Mouse (Mus musculus): ENCODE results near the gene Rhd. TPM values are rescaled to one million over a fixed set of nuclear protein-coding genes. Genes with fewer than 3 reads are reported as not detected.

Rhd gene
- polyA plus RNA-seq, 1 experiment: 0.06 TPM

- Histone ChIP-seq H3K4me1 (ENCODE audit: control insufficient read depth, insufficient read depth, low read length) (no peaks in the 10 kb centered on the region; the same call in 1 of the 2 replicates), H3K4me3 (ENCODE audit: insufficient read depth, low read length) (no peak overlapping the region), H3K27ac (ENCODE audit: insufficient read depth, low read length) (no peak overlapping the region)
- no peak for TF ChIP-seq POLR2A (IDR thresholded peaks at IDR 0.05; ENCODE audit: extremely low read depth, insufficient read depth, low read length)
- no peak for TF ChIP-seq CTCF (IDR thresholded peaks at IDR 0.05; ENCODE audit: extremely low read depth, insufficient read depth, low read length)
Measured at GRCm38 (mm10) chr4:134840231-134840630, 24.1 kb upstream of the Rhd start.

GRCm38 (mm10) chr4:134843566-134843965, 20.8 kb upstream of the Rhd start:
- TF ChIP-seq CTCF (IDR thresholded peaks at IDR 0.05; ENCODE audit: extremely low read depth, insufficient read depth, low read length): no peak
- H3K4me3 ChIP-seq (ENCODE audit: insufficient read depth, low read length): no peak overlapping the region
- no peak overlapping the region; the same call in 1 of the 2 replicates for H3K27ac ChIP-seq (ENCODE audit: insufficient read depth, low read length)
- no peaks in the 10 kb centered on the region; the same call in 1 of the 2 replicates for H3K4me1 ChIP-seq (ENCODE audit: control insufficient read depth, insufficient read depth, low read length)

DNA sequence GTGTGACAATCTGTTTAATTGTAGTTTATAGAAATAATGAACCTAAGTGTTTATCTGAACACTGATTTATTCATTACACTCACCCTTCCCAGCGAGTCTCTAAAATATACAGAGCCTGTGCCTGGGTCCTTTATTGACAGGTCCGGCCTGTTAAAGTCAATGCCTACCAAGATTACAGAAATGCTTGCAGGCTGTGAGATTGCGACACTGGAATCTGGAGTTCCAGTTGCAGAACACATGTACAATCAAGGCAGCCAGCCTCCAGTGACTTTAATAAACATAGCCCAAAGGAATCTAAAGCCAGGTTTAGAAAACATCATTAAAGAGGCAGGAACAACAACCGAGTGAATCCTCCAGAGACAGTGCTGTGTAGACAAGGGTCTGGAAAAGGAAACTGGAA, 16.7 kb upstream of the Rhd start:
- H3K4me3 ChIP-seq (ENCODE audit: insufficient read depth, low read length): no peak overlapping the region
- TF ChIP-seq POLR2A (IDR thresholded peaks at IDR 0.05; ENCODE audit: extremely low read depth, insufficient read depth, low read length) (no peak), CTCF (IDR thresholded peaks at IDR 0.05; ENCODE audit: extremely low read depth, insufficient read depth, low read length) (no peak)
- peaks cover 2% of the 10 kb centered on the region; the same call in 1 of the 2 replicates for H3K4me1 ChIP-seq (ENCODE audit: control insufficient read depth, insufficient read depth, low read length)
- H3K27ac ChIP-seq (ENCODE audit: insufficient read depth, low read length): no peak overlapping the region

DNA sequence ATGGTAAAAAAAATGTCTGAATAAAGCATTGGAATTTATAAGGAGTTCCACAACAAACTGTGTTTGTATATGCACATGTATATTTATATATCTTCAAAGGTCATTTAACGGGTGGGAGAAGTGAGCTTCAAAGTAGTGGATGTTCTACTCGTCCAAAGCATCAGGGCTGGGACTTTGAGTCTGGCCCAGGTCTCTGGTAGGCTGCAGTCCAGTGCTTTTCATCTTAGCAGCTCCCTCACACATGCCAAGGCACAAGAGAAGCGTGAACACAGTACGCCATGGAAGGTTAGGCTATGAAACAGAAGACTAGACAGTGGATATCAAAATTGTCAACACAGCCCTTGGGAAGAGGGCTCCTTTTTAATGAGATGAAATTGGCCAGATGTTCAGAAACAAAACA, 13.8 kb upstream of the Rhd start:
- TF ChIP-seq CTCF (IDR thresholded peaks at IDR 0.05; ENCODE audit: extremely low read depth, insufficient read depth, low read length): no peak
- no peak overlapping the region for H3K27ac ChIP-seq (ENCODE audit: insufficient read depth, low read length)
- H3K4me1 ChIP-seq (ENCODE audit: control insufficient read depth, insufficient read depth, low read length): peaks cover 2% of the 10 kb centered on the region; the same call in 1 of the 2 replicates
- no peak overlapping the region for H3K4me3 ChIP-seq (ENCODE audit: insufficient read depth, low read length)

DNA sequence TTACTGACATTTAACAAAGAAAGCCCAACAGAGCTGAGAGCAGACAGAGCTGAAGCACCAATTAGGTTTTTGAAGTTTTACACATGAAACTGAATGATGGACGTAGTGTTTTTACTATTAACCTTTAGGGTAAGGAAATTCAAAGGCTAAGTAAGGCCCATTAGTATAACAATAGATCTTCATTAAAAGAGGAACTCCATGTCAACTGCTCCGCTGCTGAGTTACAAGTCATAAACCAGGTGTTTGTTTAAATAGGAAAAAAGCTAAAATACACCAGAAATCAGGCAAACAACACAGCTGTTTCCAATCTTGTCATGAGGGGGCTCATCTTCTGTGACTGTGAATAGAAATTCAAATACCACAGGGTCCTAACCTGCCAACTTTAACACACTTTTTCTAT, 13.1 kb upstream of the Rhd start:
- H3K4me1 ChIP-seq (ENCODE audit: control insufficient read depth, insufficient read depth, low read length): peaks cover 2% of the 10 kb centered on the region; the same call in 1 of the 2 replicates
- peak overlapping the region; percentile 46; the same call in 1 of the 2 replicates for H3K4me3 ChIP-seq (ENCODE audit: insufficient read depth, low read length)
- no peak for TF ChIP-seq CTCF (IDR thresholded peaks at IDR 0.05; ENCODE audit: extremely low read depth, insufficient read depth, low read length)
- no peak for TF ChIP-seq POLR2A (IDR thresholded peaks at IDR 0.05; ENCODE audit: extremely low read depth, insufficient read depth, low read length)
- no peak overlapping the region for H3K27ac ChIP-seq (ENCODE audit: insufficient read depth, low read length)

DNA sequence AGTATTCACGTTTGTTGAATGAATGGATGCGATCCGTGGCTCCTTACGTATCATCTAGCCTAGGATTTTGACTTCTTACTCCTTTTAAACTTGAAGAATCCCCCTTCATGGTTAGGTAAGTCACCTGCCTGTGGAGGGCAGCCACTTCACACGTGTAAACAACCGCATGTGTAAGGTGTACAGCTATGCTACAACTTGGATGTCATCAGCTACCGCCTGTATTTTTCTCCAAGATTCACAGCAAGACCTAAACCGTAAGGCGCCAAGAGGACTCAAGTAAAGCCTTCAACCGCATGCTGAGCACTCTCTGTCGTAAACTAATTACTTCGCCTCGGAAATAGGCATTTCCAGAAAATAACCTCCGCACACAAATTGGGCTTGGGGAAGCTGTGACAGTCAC, 12.5 kb upstream of the Rhd start:
- peaks cover 2% of the 10 kb centered on the region; the same call in 1 of the 2 replicates for H3K4me1 ChIP-seq (ENCODE audit: control insufficient read depth, insufficient read depth, low read length)
- H3K4me3 ChIP-seq (ENCODE audit: insufficient read depth, low read length): peak overlapping the region; percentile 46
- no peak overlapping the region for H3K27ac ChIP-seq (ENCODE audit: insufficient read depth, low read length)
- no peak for TF ChIP-seq CTCF (IDR thresholded peaks at IDR 0.05; ENCODE audit: extremely low read depth, insufficient read depth, low read length)
- TF ChIP-seq POLR2A (IDR thresholded peaks at IDR 0.05; ENCODE audit: extremely low read depth, insufficient read depth, low read length): no peak

DNA sequence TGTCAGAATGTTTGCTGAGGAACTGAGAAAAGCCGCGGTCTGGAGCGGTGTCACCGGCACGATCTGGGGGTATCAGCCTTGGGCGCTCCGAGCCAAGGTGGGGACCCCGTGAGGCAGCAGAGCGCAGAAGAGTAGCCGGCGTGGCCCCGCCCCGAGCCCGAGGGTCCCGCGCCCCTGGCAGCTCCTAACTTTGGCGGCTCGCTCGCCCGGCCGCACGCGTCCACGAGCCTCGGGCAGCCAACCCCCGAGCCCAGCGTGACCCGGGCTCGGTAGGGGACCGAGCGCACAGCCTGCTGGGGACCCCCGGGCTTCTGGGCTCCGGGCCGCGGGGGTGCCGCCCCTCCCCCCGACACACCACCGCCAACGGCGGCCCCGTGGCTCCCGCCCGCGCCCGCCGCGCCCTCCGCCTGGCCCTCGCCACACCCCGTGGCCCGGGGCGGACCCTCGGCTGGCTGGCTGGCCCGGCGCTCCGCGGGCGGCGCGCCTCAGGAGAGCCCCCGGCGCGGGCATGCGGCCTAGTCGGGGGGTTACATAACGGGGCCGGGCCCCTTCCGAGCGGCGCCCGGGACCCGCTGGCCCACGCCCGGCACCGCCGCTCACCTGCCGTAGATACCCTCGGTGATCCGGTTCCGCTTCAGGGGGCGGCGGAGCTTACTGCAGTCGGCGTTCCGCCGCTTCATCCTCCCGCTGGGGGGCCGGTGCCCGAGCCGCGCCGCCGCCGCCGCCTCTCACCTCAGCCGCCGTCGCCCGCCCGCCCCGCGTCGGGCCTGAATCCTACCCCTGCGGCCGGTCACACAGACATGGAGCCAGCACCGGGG, 11.7 kb upstream of the Rhd start:
- Histone ChIP-seq H3K4me3 (ENCODE audit: insufficient read depth, low read length) (peak overlapping the region; percentile 46), H3K27ac (ENCODE audit: insufficient read depth, low read length) (peak overlapping the region; percentile 98), H3K4me1 (ENCODE audit: control insufficient read depth, insufficient read depth, low read length) (peaks cover 2% of the 10 kb centered on the region; the same call in 1 of the 2 replicates)
- no peak for TF ChIP-seq CTCF (IDR thresholded peaks at IDR 0.05; ENCODE audit: extremely low read depth, insufficient read depth, low read length)

DNA sequence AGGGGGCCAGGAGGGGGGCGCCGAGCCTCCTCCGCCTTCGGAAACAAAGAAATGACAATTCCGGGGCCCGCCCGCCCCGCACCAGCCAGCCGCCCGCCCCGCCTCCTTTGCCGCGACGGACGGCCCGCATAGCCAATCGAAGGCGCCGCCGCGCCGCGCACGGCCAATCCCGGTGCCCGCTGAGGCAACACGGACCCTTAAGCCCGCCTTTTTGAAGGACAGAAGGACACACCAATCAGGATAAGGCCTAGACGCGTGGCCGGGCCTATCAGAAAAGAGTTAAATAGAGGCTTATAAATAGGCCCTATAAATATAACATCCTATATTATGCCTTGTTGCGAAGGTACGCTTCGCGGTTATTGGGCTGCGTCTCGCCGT, 11.1 kb upstream of the Rhd start, which contains the start of gene Maco1:
Maco1 (minus strand) TSS at position 87 of the 378 bp plus-strand sequence.
- TF ChIP-seq CTCF (IDR thresholded peaks at IDR 0.05; ENCODE audit: extremely low read depth, insufficient read depth, low read length) (no peak), POLR2A (IDR thresholded peaks at IDR 0.05; ENCODE audit: extremely low read depth, insufficient read depth, low read length) (no peak)
- peak within 1 kb of the TSS; percentile 46 for H3K4me3 ChIP-seq (ENCODE audit: insufficient read depth, low read length)
- H3K27ac ChIP-seq (ENCODE audit: insufficient read depth, low read length): peak within 1 kb of the TSS; percentile 98
- H3K4me1 ChIP-seq (ENCODE audit: control insufficient read depth, insufficient read depth, low read length): peaks cover 2% of the 10 kb centered on the region; the same call in 1 of the 2 replicates

- Histone ChIP-seq H3K4me1 (ENCODE audit: control insufficient read depth, insufficient read depth, low read length) (peaks cover 2% of the 10 kb centered on the region; the same call in 1 of the 2 replicates), H3K27ac (ENCODE audit: insufficient read depth, low read length) (peak overlapping the region; percentile 85), H3K4me3 (ENCODE audit: insufficient read depth, low read length) (peak overlapping the region; percentile 46)
- peak; percentile 73 for TF ChIP-seq POLR2A (IDR thresholded peaks at IDR 0.05; ENCODE audit: extremely low read depth, insufficient read depth, low read length)
- TF ChIP-seq CTCF (IDR thresholded peaks at IDR 0.05; ENCODE audit: extremely low read depth, insufficient read depth, low read length): no peak
Measured at GRCm38 (mm10) chr4:134853637-134854485, 10.5 kb upstream of the Rhd start.
